Mouse (Mus musculus): Measurements from ENCODE around the gene Klhl10.

GRCm38 (mm10) chr11:100394353-100395074 is 47.2 kb upstream of the Klhl10 start:
- no peak for TF ChIP-seq CTCF (IDR thresholded peaks at IDR 0.05; ENCODE audit: borderline replicate concordance, insufficient read depth, low read length)
- TF ChIP-seq POLR2A (IDR thresholded peaks at IDR 0.05; ENCODE audit: low read depth, low read length): no peak

Measured in embryonic fibroblast, embryonic 13.5 days (primary cell).